In the genomic region with DNA sequence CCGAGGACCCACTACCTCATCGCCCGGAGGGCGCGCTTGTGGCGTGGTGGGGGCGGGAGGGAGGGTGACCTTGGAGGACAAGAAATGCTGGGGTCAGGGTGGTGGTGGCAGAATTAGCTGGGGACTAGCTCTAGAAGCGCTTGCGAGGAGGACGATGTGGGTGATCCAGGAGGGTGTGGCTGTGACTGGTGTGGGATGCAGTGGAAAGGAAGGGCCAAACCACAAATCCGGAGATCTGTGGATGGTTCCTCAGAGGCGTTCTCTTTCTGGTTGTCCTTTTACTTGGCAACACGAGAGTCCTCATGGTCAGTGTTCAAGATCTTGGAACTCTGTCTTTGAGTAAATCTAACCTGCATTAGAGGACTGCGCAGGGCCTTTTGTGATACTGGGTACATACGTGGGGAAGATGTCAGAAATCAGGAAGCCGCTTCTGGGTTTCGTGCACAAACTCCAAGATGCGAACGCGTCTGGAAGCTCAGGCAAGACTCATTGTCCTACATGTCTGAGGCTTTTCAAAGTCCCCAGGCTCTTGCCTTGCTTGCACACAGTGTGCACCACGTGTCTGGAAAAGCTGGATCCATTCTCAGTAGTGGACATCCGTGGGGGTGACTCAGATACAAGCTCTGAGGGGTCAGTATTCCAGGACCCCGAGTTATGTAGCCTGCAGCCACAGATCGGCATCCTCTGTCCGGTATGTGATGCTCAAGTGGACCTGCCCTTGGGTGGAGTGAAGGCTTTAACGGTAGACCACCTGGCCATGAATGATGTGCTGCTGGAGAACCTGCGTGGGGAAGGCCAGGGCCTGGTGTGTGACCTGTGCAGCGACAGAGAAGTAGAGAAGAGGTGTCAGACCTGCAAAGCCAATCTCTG, we compare ENCODE assay signal across 8 mouse cellular contexts. TPM values are rescaled to one million over a fixed set of nuclear protein-coding genes. Genes with fewer than 3 reads are reported as not detected.
DNase-seq lines count a peak whose midpoint lies in the region; ATAC-seq and TF ChIP-seq lines count a peak whose summit lies in the region.

No protein-coding gene starts in this region.

- no peaks in the 10 kb centered on the region for H3K9me3 ChIP-seq in CH12.LX (replicated peaks; ENCODE audit: low read length)
- H3K9me3 ChIP-seq in embryonic facial prominence, embryonic 14.5 days (ENCODE audit: control insufficient read depth, low read length), result no peaks in the 10 kb centered on the region
- no peaks in the 10 kb centered on the region for H3K9me3 ChIP-seq in intestine, embryonic 15.5 days

- 26% methylated on average over 28 of the region's 28 CpGs for WGBS in heart, adult 2 months
- WGBS in embryonic facial prominence, embryonic 14.5 days, result 37% methylated on average over 26 of the region's 28 CpGs
- WGBS in intestine, embryonic 15.5 days, result 30% methylated on average over 28 of the region's 28 CpGs

- H3K4me2 ChIP-seq in CH12.LX (ENCODE audit: insufficient read depth, low read depth, poor library complexity, severe bottlenecking), result peak overlapping the region; percentile 91
- H3K4me2 ChIP-seq in embryonic facial prominence, embryonic 14.5 days (ENCODE audit: low read depth, low read length), result peak overlapping the region; percentile 71
- H3K4me2 ChIP-seq in intestine, embryonic 15.5 days (replicated peaks), result peak overlapping the region; percentile 76

- TF ChIP-seq EP300 in heart, adult 2 months (IDR thresholded peaks at IDR 0.05; ENCODE audit: insufficient read depth, low read depth, low read length), result no peak
- TF ChIP-seq EP300 in CH12.LX (IDR thresholded peaks at IDR 0.05; ENCODE audit: low read length), result no peak

- no peaks in the 10 kb centered on the region for H3K27me3 ChIP-seq in heart, adult 2 months (ENCODE audit: control insufficient read depth, insufficient read depth, low read length)
- H3K27me3 ChIP-seq in CH12.LX (replicated peaks), result no peaks in the 10 kb centered on the region
- no peaks in the 10 kb centered on the region for H3K27me3 ChIP-seq in embryonic facial prominence, embryonic 14.5 days (replicated peaks; ENCODE audit: control insufficient read depth, insufficient read depth, low read length)
- H3K27me3 ChIP-seq in intestine, embryonic 15.5 days (replicated peaks), result no peaks in the 10 kb centered on the region

- dilution Hi-C loops in CH12.LX (cut with MboI; ENCODE audit: extremely low pct_ligation_motif_present, extremely low pct_unique_long_range_greater_than_20kb, low sequenced_read_pairs), result no loop called here

- H3K27ac ChIP-seq in heart, adult 2 months, result peak overlapping the region; percentile 86
- H3K27ac ChIP-seq in CH12.LX (ENCODE audit: insufficient read depth, low read depth), result no peak overlapping the region
- H3K27ac ChIP-seq in embryonic facial prominence, embryonic 14.5 days (replicated peaks; ENCODE audit: low read depth, low read length), result peak overlapping the region; percentile 81
- peak overlapping the region; percentile 39 for H3K27ac ChIP-seq in intestine, embryonic 15.5 days

- intact Hi-C loops in heart, adult 2 months (cut with DNase I), result loop anchor here (2.0 to 10.0 kb wide), 3 partner anchors 46 to 758 kb away; a partner anchor contains a TSS
- intact Hi-C loops in gastrocnemius, postnatal 36 days (cut with DNase I), result loop anchor here (10.0 kb wide), 1 partner anchor 438 kb away; a partner anchor contains a TSS

- TF ChIP-seq RAD21 in CH12.LX (IDR thresholded peaks at IDR 0.05; ENCODE audit: low read depth, low read length), result no peak

- peaks cover 3% of the 10 kb centered on the region for H3K4me1 ChIP-seq in heart, adult 2 months (ENCODE audit: control insufficient read depth, insufficient read depth, low read length)
- peaks cover 5 to 42% of the 10 kb centered on the region in 2 experiments for H3K4me1 ChIP-seq in CH12.LX (ENCODE audit: control insufficient read depth in 1 of 2, insufficient read depth in 2 of 2)
- H3K4me1 ChIP-seq in embryonic facial prominence, embryonic 14.5 days (ENCODE audit: control insufficient read depth, insufficient read depth, low read length), result peaks cover 28% of the 10 kb centered on the region
- peaks cover 9% of the 10 kb centered on the region for H3K4me1 ChIP-seq in intestine, embryonic 15.5 days (replicated peaks)

- peak overlapping the region; percentile 43 for H3K9ac ChIP-seq in heart, adult 2 months (ENCODE audit: low read depth, low read length)
- H3K9ac ChIP-seq in CH12.LX (ENCODE audit: insufficient read depth, low read depth), result peak overlapping the region; percentile 72
- H3K9ac ChIP-seq in embryonic facial prominence, embryonic 14.5 days (ENCODE audit: low read depth, low read length), result peak overlapping the region; percentile 78
- H3K9ac ChIP-seq in intestine, embryonic 15.5 days, result peak overlapping the region; percentile 63

- H3K79me2 ChIP-seq in heart, adult 2 months (replicated peaks; ENCODE audit: control insufficient read depth, insufficient read depth, low read length), result no peaks in the 10 kb centered on the region
- H3K79me2 ChIP-seq in CH12.LX (replicated peaks; ENCODE audit: control insufficient read depth, extremely low read depth, insufficient read depth, poor library complexity, severe bottlenecking), result no peaks in the 10 kb centered on the region

- ATAC-seq in embryonic facial prominence, embryonic 14.5 days (ENCODE audit: low read depth), result peak; percentile 51
- peak; percentile 69 for ATAC-seq in intestine, embryonic 15.5 days
- ATAC-seq in monocyte, adult 5-6 weeks (replicated peaks; ENCODE audit: insufficient number of reproducible peaks, low FRiP score, low TSS enrichment, poor library complexity, severe bottlenecking), result peak; percentile 7; the same call in 1 of the 2 replicates
- no peak for ATAC-seq in erythroid progenitor cell, adult 5-6 weeks (replicated peaks; ENCODE audit: low FRiP score, poor library complexity, severe bottlenecking)

- DNase-seq in heart, adult 2 months, result peak in 1 of 2 experiments; percentile 9
- DNase-seq in heart, postnatal 4 days, result no peak
- no peak for DNase-seq in CH12.LX (ENCODE audit: extremely low read depth)
- DNase-seq in embryonic facial prominence, embryonic 14.5 days (ENCODE audit: low spot score), result no peak
- no peak for DNase-seq in gastrocnemius, postnatal 36 days

- H3K36me3 ChIP-seq in heart, adult 2 months (ENCODE audit: control insufficient read depth, insufficient read depth, low read length), result no peaks in the 10 kb centered on the region
- peaks cover 0 to 18% of the 10 kb centered on the region in 2 experiments for H3K36me3 ChIP-seq in CH12.LX (replicated peaks in 1 of 2; ENCODE audit: control insufficient read depth in 1 of 2, insufficient read depth in 1 of 2, low read length in 1 of 2)
- 0 out of 2 replicates have a peak, but pooled peaks cover 2% of the 10 kb centered on the region for H3K36me3 ChIP-seq in embryonic facial prominence, embryonic 14.5 days (ENCODE audit: control insufficient read depth, insufficient read depth, low read length)
- no peaks in the 10 kb centered on the region for H3K36me3 ChIP-seq in intestine, embryonic 15.5 days

- no peak for TF ChIP-seq CTCF in heart, adult 2 months (IDR thresholded peaks at IDR 0.05)
- no peak for TF ChIP-seq CTCF in CH12.LX (conservative IDR thresholded peaks at IDR 0.05 in 1 of 2, IDR thresholded peaks at IDR 0.05 in 1 of 2; ENCODE audit: low read depth in 2 of 2, low read length in 2 of 2)

- in situ Hi-C loops in CH12.LX (cut with MboI; ENCODE audit: low pct_ligation_motif_present, low pct_unique_long_range_greater_than_20kb, low sequenced_read_pairs), result loop anchor here (10.0 to 25.0 kb wide), 2 partner anchors 160 to 738 kb away; no protein-coding TSS in a partner anchor

- TF ChIP-seq POLR2A in heart, adult 2 months (IDR thresholded peaks at IDR 0.05; ENCODE audit: insufficient read depth, low read depth, low read length), result no peak
- TF ChIP-seq POLR2A in CH12.LX (IDR thresholded peaks at IDR 0.05; ENCODE audit: low read depth, low read length), result no peak

- H3K4me3 ChIP-seq in heart, adult 2 months, result peak overlapping the region; percentile 55
- peak overlapping the region; percentile 56 to 71 (median 68) for H3K4me3 ChIP-seq in CH12.LX (replicated peaks in 1 of 3; ENCODE audit: low read depth in 2 of 3, low read length in 2 of 3, poor library complexity in 1 of 3)
- H3K4me3 ChIP-seq in embryonic facial prominence, embryonic 14.5 days (ENCODE audit: low read depth, low read length), result peak overlapping the region; percentile 48
- H3K4me3 ChIP-seq in intestine, embryonic 15.5 days (replicated peaks), result peak overlapping the region; percentile 55

TF ChIP-seq in CH12.LX, 34 proteins besides CTCF, POLR2A, EP300 and RAD21:
- TF ChIP-seq MAZ (IDR thresholded peaks at IDR 0.05; ENCODE audit: low read depth, low read length) (0 out of 2 replicates have a peak, but pooled peaks have one; percentile 23), PAX5 (IDR thresholded peaks at IDR 0.05; ENCODE audit: low read length) (no peak)

RNA-seq across cellular contexts. Expression of a gene that starts 0.7 kb away (rescaled TPM):
- 10 to 100 TPM in 1 of 2 experiments, 1 to 10 TPM in 1; 9.6 to 10.3 TPM for total RNA-seq in heart, adult 2 months (2021)
- polyA plus RNA-seq in heart, adult 2 months (2012; rRNA removed), result 2.5 and 2.7 TPM in 2 replicates
- total RNA-seq in heart, postnatal 4 days (2021), result 10 to 100 TPM; 10.3 TPM
- 3.4 and 4.4 TPM in 2 replicates for total RNA-seq in CH12.LX (2012; rRNA removed)
- 2.2 and 2.7 TPM in 2 replicates for total RNA-seq in CH12.LX (2014; rRNA removed)
- 2.1 and 3.3 TPM in 2 replicates for polyA plus RNA-seq in CH12.LX (2012; ENCODE audit: insufficient read length, low read depth)
- polyA plus RNA-seq in embryonic facial prominence, embryonic 14.5 days (2014; fragmentation: Nextera tagmentation; extraction: Ambion mirVana), result 3.9 and 7.1 TPM in 2 replicates
- polyA plus RNA-seq in intestine, embryonic 15.5 days (2015; fragmentation: Nextera tagmentation; extraction: Ambion mirVana), result 3.8 and 5.0 TPM in 2 replicates
- total RNA-seq in monocyte, adult 5-6 weeks (2017), result 1.6 to 2.9 TPM (median 1.8 TPM) in 3 replicates
- total RNA-seq in erythroid progenitor cell, adult 5-6 weeks (2015; ENCODE audit: low replicate concordance), result 0.36 TPM in 1 of 2 replicates, not detected in the other
- total RNA-seq in erythroid progenitor cell, adult 5-6 weeks (2017; ENCODE audit: low replicate concordance), result 2.8 and 3.6 TPM in 2 replicates
- total RNA-seq in gastrocnemius, postnatal 36 days (2021), result 1 to 10 TPM; 3.9 to 4.3 TPM

RNA-seq across cellular contexts. Expression of a gene that starts 46.7 kb away (rescaled TPM):
- total RNA-seq in heart, adult 2 months (2021), result 1 to 10 TPM; 1.8 to 2.0 TPM
- polyA plus RNA-seq in heart, adult 2 months (2012; rRNA removed), result 1.6 and 2.6 TPM in 2 replicates
- 10 to 100 TPM in 1 of 2 experiments, 1 to 10 TPM in 1; 9.6 to 11.1 TPM for total RNA-seq in heart, postnatal 4 days (2021)
- 27.2 and 31.8 TPM in 2 replicates for total RNA-seq in CH12.LX (2012; rRNA removed)
- 29.7 and 30.3 TPM in 2 replicates for total RNA-seq in CH12.LX (2014; rRNA removed)
- polyA plus RNA-seq in CH12.LX (2012; ENCODE audit: insufficient read length, low read depth), result 29.7 and 34.0 TPM in 2 replicates
- 12.0 and 14.6 TPM in 2 replicates for polyA plus RNA-seq in embryonic facial prominence, embryonic 14.5 days (2014; fragmentation: Nextera tagmentation; extraction: Ambion mirVana)
- polyA plus RNA-seq in intestine, embryonic 15.5 days (2015; fragmentation: Nextera tagmentation; extraction: Ambion mirVana), result 12.6 and 13.1 TPM in 2 replicates
- 7.4 to 18.3 TPM (median 8.6 TPM) in 3 replicates for total RNA-seq in monocyte, adult 5-6 weeks (2017)
- total RNA-seq in erythroid progenitor cell, adult 5-6 weeks (2015; ENCODE audit: low replicate concordance), result 24.3 and 31.7 TPM in 2 replicates
- 51.3 and 51.6 TPM in 2 replicates for total RNA-seq in erythroid progenitor cell, adult 5-6 weeks (2017; ENCODE audit: low replicate concordance)
- 1 to 10 TPM; 3.6 to 3.8 TPM for total RNA-seq in gastrocnemius, postnatal 36 days (2021)
